Mouse (Mus musculus) left cerebral cortex, adult 18-20 months (tissue): ENCODE data around the gene Fermt2. TPM values are rescaled to one million over a fixed set of nuclear protein-coding genes. Genes with fewer than 3 reads are reported as not detected.
A peak's percentile ranks its signal among the peaks of the same experiment; 100 is the strongest.

Experiments used
- DNase-seq, 2 experiments: peaks; one replicate each; pipeline ENCODE4 v3.0.0; 2021 to 2022; ENCODE audit warnings: low spot score in 2 of 2, mixed read lengths in 1 of 2
- long read RNA-seq, 2 experiments: library from polyadenylated mRNA; stranded (forward); transcript quantifications; one replicate each; pipeline ENCODE4 v2.0.0; 2021
- total RNA-seq, 2 experiments: library from RNA; stranded (reverse); gene quantifications; 2 replicates each; pipeline ENCODE4 v1.2.3; 2021

The Fermt2 gene
- total RNA-seq: 100 to 1,000 TPM in 1 of 2 experiments, 10 to 100 TPM in 1; 88.1 to 109 TPM
- long read RNA-seq, experiment 1, transcript Fermt2-201 (15 exons, 3,293 nt): major isoform, 31 of 93 reads
- long read RNA-seq, experiment 1, partial matches to known transcripts: 23 of 93 reads
- long read RNA-seq, experiment 1, other reads (novel, unspliced or antisense): 39 of 93 reads
- long read RNA-seq, experiment 2, transcript Fermt2-201 (15 exons, 3,293 nt): major isoform, 23 of 56 reads
- long read RNA-seq, experiment 2, partial matches to known transcripts: 7 of 56 reads
- long read RNA-seq, experiment 2, other reads (novel, unspliced or antisense): 26 of 56 reads

- DNase-seq: peak; percentile 66 to 79
These were observed at the start of gene Fermt2 for GRCm38 (mm10) chr14:45529411-45530363. Fermt2 (minus strand) TSS chr14:45530118.

GRCm38 (mm10) chr14:45566066-45566937 lies 36.4 kb upstream of the Fermt2 start:
- DNase-seq: peak; percentile 48 to 75

- peak; percentile 21 to 43 for DNase-seq
These were observed 35.5 kb upstream of the Fermt2 start for GRCm38 (mm10) chr14:45565216-45566065.

GRCm38 (mm10) chr14:45563577-45563976 lies 33.7 kb upstream of the Fermt2 start:
- DNase-seq: peak in 1 of 2 experiments; percentile 34

GRCm38 (mm10) chr14:45561681-45562080 lies 31.8 kb upstream of the Fermt2 start:
- DNase-seq: peak; percentile 56 to 71

- DNase-seq: no peak
These were observed 29.1 kb upstream of the Fermt2 start for GRCm38 (mm10) chr14:45559018-45559417.

- DNase-seq: no peak
These were observed 24.4 kb upstream of the Fermt2 start for GRCm38 (mm10) chr14:45554336-45554735.

GRCm38 (mm10) chr14:45553854-45554253 lies 23.9 kb upstream of the Fermt2 start:
- DNase-seq: peak; percentile 33 to 34

GRCm38 (mm10) chr14:45552431-45552830 lies 22.5 kb upstream of the Fermt2 start:
- DNase-seq: no peak

- DNase-seq: peak; percentile 26 to 43
These were observed 21.3 kb upstream of the Fermt2 start for GRCm38 (mm10) chr14:45551121-45551768.

GRCm38 (mm10) chr14:45550010-45550647 lies 20.2 kb upstream of the Fermt2 start:
- DNase-seq: peak; percentile 34 to 50

- no peak for DNase-seq
These were observed 18.2 kb upstream of the Fermt2 start for GRCm38 (mm10) chr14:45548118-45548517.

- DNase-seq: no peak
These were observed 15.0 kb upstream of the Fermt2 start for GRCm38 (mm10) chr14:45544905-45545304.

- DNase-seq: no peak
These were observed 14.1 kb upstream of the Fermt2 start for GRCm38 (mm10) chr14:45544026-45544425.

- peak; percentile 46 to 65 for DNase-seq
These were observed 9.9 kb upstream of the Fermt2 start for GRCm38 (mm10) chr14:45539659-45540468.

GRCm38 (mm10) chr14:45530364-45531345 lies 737 bp upstream of the Fermt2 start:
- DNase-seq: no peak

- DNase-seq: no peak
These were observed 1.1 kb downstream of the Fermt2 start for GRCm38 (mm10) chr14:45528861-45529260.
